ENCODE assay signal across 26 mouse cellular contexts in the genomic region with DNA sequence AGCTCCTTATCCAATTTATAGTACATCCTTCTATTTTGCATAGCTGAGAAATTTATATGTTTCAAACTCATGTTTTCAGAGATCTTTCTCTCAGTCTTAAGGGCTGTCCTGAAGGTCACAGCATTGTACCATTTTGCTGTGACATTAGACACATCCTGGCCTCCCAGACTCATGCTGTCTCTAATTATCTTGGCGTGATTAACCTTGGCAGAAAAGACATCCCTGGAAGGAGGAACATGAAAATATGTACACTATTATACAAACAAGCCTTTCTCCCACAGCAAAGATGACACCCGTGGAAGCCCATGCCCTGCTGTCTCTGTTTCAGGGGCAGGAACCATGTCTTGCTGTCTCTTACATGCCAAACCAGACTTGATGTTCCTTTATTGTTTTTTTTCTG. TPM values are rescaled to one million over a fixed set of nuclear protein-coding genes. Genes with fewer than 3 reads are reported as not detected.
DNase-seq lines count a peak whose midpoint lies in the region; ATAC-seq and TF ChIP-seq lines count a peak whose summit lies in the region.
"Had no signal": no experiment of that assay in that cellular context is flagged by ENCODE, and none has a peak within 500 bp of the region (broad histone marks: within the 10 kb centered on the region; RNA-seq: fewer than 3 reads in every experiment).

No protein-coding gene starts in this region.

- no peaks in the 10 kb centered on the region for H3K9me3 ChIP-seq in intestine, postnatal 0 days (ENCODE audit: control insufficient read depth)
- H3K9me3 ChIP-seq in hindbrain, embryonic 11.5 days (ENCODE audit: control insufficient read depth, low read length), result no peaks in the 10 kb centered on the region
- H3K9me3 ChIP-seq: embryonic facial prominence, embryonic 12.5 days; embryonic facial prominence, embryonic 15.5 days; forebrain, embryonic 15.5 days; G1E; heart, embryonic 13.5 days; hindbrain, embryonic 12.5 days; hindbrain, embryonic 15.5 days; intestine, embryonic 15.5 days had no signal

- no peak for TF ChIP-seq CTCF in intestine, postnatal 0 days (IDR thresholded peaks at IDR 0.05; ENCODE audit: low read depth)

- H3K36me3 ChIP-seq in intestine, postnatal 0 days (ENCODE audit: control insufficient read depth, insufficient read depth), result 0 out of 2 replicates have a peak, but pooled peaks cover 7% of the 10 kb centered on the region
- H3K36me3 ChIP-seq in hindbrain, embryonic 11.5 days (ENCODE audit: control insufficient read depth, insufficient read depth, low read length), result no peaks in the 10 kb centered on the region
- H3K36me3 ChIP-seq: hindbrain, embryonic 15.5 days; intestine, embryonic 15.5 days had no signal

- no peaks in the 10 kb centered on the region for H3K27me3 ChIP-seq in intestine, postnatal 0 days (replicated peaks; ENCODE audit: control insufficient read depth, insufficient read depth, low read length)
- no peaks in the 10 kb centered on the region for H3K27me3 ChIP-seq in hindbrain, embryonic 11.5 days (ENCODE audit: control insufficient read depth, insufficient read depth, low read length)
- H3K27me3 ChIP-seq: CH12.LX; embryonic facial prominence, embryonic 12.5 days; embryonic facial prominence, embryonic 15.5 days; forebrain, embryonic 15.5 days; heart, embryonic 13.5 days; hindbrain, embryonic 12.5 days; hindbrain, embryonic 15.5 days; intestine, embryonic 15.5 days; Patski had no signal

- no peak overlapping the region for H3K4me3 ChIP-seq in intestine, postnatal 0 days (ENCODE audit: low read depth, low read length)
- no peak overlapping the region for H3K4me3 ChIP-seq in hindbrain, embryonic 11.5 days (ENCODE audit: low read depth, low read length)
- H3K4me3 ChIP-seq: embryonic facial prominence, embryonic 12.5 days; embryonic facial prominence, embryonic 15.5 days; forebrain, embryonic 15.5 days; heart, embryonic 13.5 days; hindbrain, embryonic 12.5 days; hindbrain, embryonic 15.5 days; intestine, embryonic 15.5 days had no signal

- no peak overlapping the region for H3K9ac ChIP-seq in intestine, postnatal 0 days (ENCODE audit: low read depth, low read length)
- H3K9ac ChIP-seq in hindbrain, embryonic 11.5 days (ENCODE audit: low read depth, low read length), result no peak overlapping the region
- H3K9ac ChIP-seq: embryonic facial prominence, embryonic 12.5 days; embryonic facial prominence, embryonic 15.5 days; forebrain, embryonic 15.5 days; heart, embryonic 13.5 days; hindbrain, embryonic 12.5 days; hindbrain, embryonic 15.5 days; intestine, embryonic 15.5 days had no signal

- peak; percentile 57 for DNase-seq in brain, adult 2 months (ENCODE audit: low read depth, low spot score)
- DNase-seq in cerebellum, adult 11-12 months, result peak; percentile 22
- peak; percentile 10 for DNase-seq in cerebellum, adult 8-10 months
- peak; percentile 15 to 20 for DNase-seq in cerebellum, postnatal 10 days
- DNase-seq in urinary bladder, postnatal 10 days (ENCODE audit: low spot score), result no peak
- no peak for DNase-seq in hindbrain, embryonic 11.5 days (ENCODE audit: low spot score)
- DNase-seq in yolk sac, embryonic 10.5 days (ENCODE audit: low spot score), result no peak
- DNase-seq: adrenal gland, postnatal 10 days; adrenal gland, postnatal 36 days; B cell, adult 2 months; gastrocnemius, postnatal 25 days; heart, adult 18-20 months; heart, postnatal 14 days; heart, postnatal 4 days; kidney, adult 18-20 months had no signal

- no peaks in the 10 kb centered on the region for H3K4me1 ChIP-seq in intestine, postnatal 0 days (replicated peaks; ENCODE audit: control insufficient read depth, insufficient read depth, low read length)
- no peaks in the 10 kb centered on the region for H3K4me1 ChIP-seq in hindbrain, embryonic 11.5 days (replicated peaks; ENCODE audit: control insufficient read depth, insufficient read depth, low read length)
- H3K4me1 ChIP-seq: embryonic facial prominence, embryonic 12.5 days; embryonic facial prominence, embryonic 15.5 days; forebrain, embryonic 15.5 days; heart, embryonic 13.5 days; hindbrain, embryonic 12.5 days; hindbrain, embryonic 15.5 days; intestine, embryonic 15.5 days had no signal

- WGBS in intestine, postnatal 0 days, result 88% methylated on average over 2 of the region's 2 CpGs
- WGBS in hindbrain, embryonic 11.5 days, result 78% methylated on average over 2 of the region's 2 CpGs

- no peak overlapping the region for H3K4me2 ChIP-seq in intestine, postnatal 0 days (replicated peaks; ENCODE audit: low read depth)
- no peak overlapping the region for H3K4me2 ChIP-seq in hindbrain, embryonic 11.5 days (replicated peaks; ENCODE audit: low read depth, low read length)
- H3K4me2 ChIP-seq: embryonic facial prominence, embryonic 12.5 days; embryonic facial prominence, embryonic 15.5 days; forebrain, embryonic 15.5 days; heart, embryonic 13.5 days; hindbrain, embryonic 12.5 days; hindbrain, embryonic 15.5 days; intestine, embryonic 15.5 days had no signal

- no peak overlapping the region for H3K27ac ChIP-seq in intestine, postnatal 0 days (ENCODE audit: low read depth, low read length)
- no peak overlapping the region for H3K27ac ChIP-seq in hindbrain, embryonic 11.5 days (ENCODE audit: low read depth, low read length)
- H3K27ac ChIP-seq: embryonic facial prominence, embryonic 12.5 days; embryonic facial prominence, embryonic 15.5 days; forebrain, embryonic 15.5 days; heart, embryonic 13.5 days; hindbrain, embryonic 12.5 days; hindbrain, embryonic 15.5 days; intestine, embryonic 15.5 days had no signal

- ATAC-seq in intestine, postnatal 0 days, result no peak
- no peak for ATAC-seq in hindbrain, embryonic 11.5 days (ENCODE audit: low FRiP score)
- ATAC-seq: forebrain, embryonic 15.5 days; intestine, embryonic 15.5 days; Patski had no signal

RNA-seq across cellular contexts. Expression of a gene that starts 59.8 kb away (rescaled TPM):
- polyA plus RNA-seq in intestine, postnatal 0 days (2015; fragmentation: Nextera tagmentation; extraction: Ambion mirVana), result 8.8 and 9.6 TPM in 2 replicates
- 29.6 and 44.6 TPM in 2 replicates for polyA plus RNA-seq in hindbrain, embryonic 11.5 days (2014; fragmentation: Nextera tagmentation; extraction: Ambion mirVana)

Comparison
In these comparisons a context has a peak if more than half of its experiments do, and no peak if none do; other contexts are left out.
1. DNase-seq: peak in brain, adult 2 months (single experiment), cerebellum, adult 11-12 months (single experiment), cerebellum, adult 8-10 months (single experiment) and cerebellum, postnatal 10 days (2 of 2); none in urinary bladder, postnatal 10 days (single experiment), hindbrain, embryonic 11.5 days (single experiment) and yolk sac, embryonic 10.5 days (single experiment).